Mouse (Mus musculus): Measurements from ENCODE around the gene Prkcd.

DNA sequence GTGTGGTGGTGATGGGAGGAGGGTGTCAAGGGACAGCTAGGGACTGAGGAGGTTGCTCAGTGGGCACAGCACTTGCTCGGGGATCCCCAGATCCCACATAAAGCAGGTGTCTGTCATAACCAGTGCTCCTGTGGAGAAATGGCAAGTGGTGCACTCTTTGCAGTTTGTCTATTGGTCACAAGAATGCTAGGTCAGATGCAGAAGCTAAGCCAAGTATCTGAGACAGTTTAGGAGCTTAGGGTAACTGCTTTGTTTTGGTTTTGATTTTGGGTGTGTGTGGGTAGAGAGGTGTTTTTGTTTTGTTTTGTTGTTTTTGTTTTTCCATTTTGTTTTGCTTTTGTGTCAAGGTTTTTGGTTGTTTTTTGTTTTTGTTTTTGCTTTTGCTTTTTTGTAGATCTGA is 44.8 kb downstream of the Prkcd start:
- no peak for TF ChIP-seq E2F4 (IDR thresholded peaks at IDR 0.05; ENCODE audit: insufficient read depth)
- no peak for TF ChIP-seq CEBPB (IDR thresholded peaks at IDR 0.05; ENCODE audit: insufficient read depth, poor library complexity, severe bottlenecking)
- no peak for TF ChIP-seq POLR2A (IDR thresholded peaks at IDR 0.05; ENCODE audit: insufficient read length, low read depth)
- TF ChIP-seq TCF3 (IDR thresholded peaks at IDR 0.05; ENCODE audit: insufficient read length, low read depth): no peak
- no peak for TF ChIP-seq USF1 (IDR thresholded peaks at IDR 0.05; ENCODE audit: low read depth)
- TF ChIP-seq POLR2AphosphoS2 (IDR thresholded peaks at IDR 0.05; ENCODE audit: insufficient read length, low read depth): no peak
- TF ChIP-seq MYOD1 (IDR thresholded peaks at IDR 0.05; ENCODE audit: control insufficient read depth in 1 of 3, insufficient read length in 2 of 3, low read depth in 2 of 3): no peak
- TF ChIP-seq TCF12 (IDR thresholded peaks at IDR 0.05; ENCODE audit: insufficient read depth, poor library complexity, severe bottlenecking): no peak
- no peak for TF ChIP-seq MAX (IDR thresholded peaks at IDR 0.05; ENCODE audit: low read depth)
- no peak for TF ChIP-seq SRF (IDR thresholded peaks at IDR 0.05; ENCODE audit: control insufficient read depth, insufficient read length, low read depth)
- no peak for TF ChIP-seq MYOG (IDR thresholded peaks at IDR 0.05; ENCODE audit: control insufficient read depth in 1 of 3, insufficient read depth in 1 of 3, insufficient read length in 2 of 3, low read depth in 2 of 3)

All from myocyte (in vitro differentiated cells).